Mouse (Mus musculus): ENCODE data around the gene Ddx42. TPM values are rescaled to one million over a fixed set of nuclear protein-coding genes. Genes with fewer than 3 reads are reported as not detected.
A peak's percentile ranks its signal among the peaks of the same experiment; 100 is the strongest.

Ddx42 gene
- polyA plus RNA-seq, 1 experiment from 2014 or later, result 67.9 TPM

- WGBS, result 67% methylated on average over 7 of the region's 7 CpGs
- no peak overlapping the region for H3K4me3 ChIP-seq (ENCODE audit: low read depth, low read length)
- H3K4me2 ChIP-seq (replicated peaks; ENCODE audit: low read depth, low read length), result no peak overlapping the region
- H3K27me3 ChIP-seq (ENCODE audit: control insufficient read depth, insufficient read depth, low read length), result no peaks in the 10 kb centered on the region
- H3K9me3 ChIP-seq (ENCODE audit: control insufficient read depth, low read depth, low read length), result no peaks in the 10 kb centered on the region
- H3K27ac ChIP-seq (ENCODE audit: low read length), result no peak overlapping the region
- ATAC-seq (ENCODE audit: insufficient number of reproducible peaks, insufficient read depth, low FRiP score, low read depth), result no peak
- H3K36me3 ChIP-seq (ENCODE audit: control insufficient read depth, insufficient read depth, low read length), result no peaks in the 10 kb centered on the region; the same call in 1 of the 2 replicates
- H3K9ac ChIP-seq (replicated peaks; ENCODE audit: low read depth, low read length), result no peak overlapping the region
- no peaks in the 10 kb centered on the region for H3K4me1 ChIP-seq (ENCODE audit: control insufficient read depth, insufficient read depth, low read length)
Measured at GRCm38 (mm10) chr11:106179711-106180448, 36.8 kb upstream of the Ddx42 start.

DNA sequence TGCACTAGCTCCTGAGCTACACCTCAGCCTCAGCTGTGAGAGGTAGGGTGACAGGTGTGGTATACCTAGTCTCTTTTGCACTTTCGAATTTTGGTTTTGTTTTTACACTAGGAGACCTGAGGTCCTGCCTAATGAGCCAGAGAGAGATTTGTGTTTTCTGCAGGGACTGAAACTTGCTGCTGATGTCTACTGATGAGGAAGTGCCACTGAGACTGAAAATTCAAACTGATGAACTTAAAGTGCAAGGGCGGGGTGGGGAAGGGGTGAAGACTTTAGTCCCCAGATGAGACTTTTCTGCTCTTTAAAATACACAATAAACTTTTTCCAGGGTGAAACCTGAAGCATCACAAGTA, 36.3 kb upstream of the Ddx42 start:
- Histone ChIP-seq H3K9ac (replicated peaks; ENCODE audit: low read depth, low read length) (no peak overlapping the region), H3K4me1 (ENCODE audit: control insufficient read depth, insufficient read depth, low read length) (no peaks in the 10 kb centered on the region), H3K36me3 (ENCODE audit: control insufficient read depth, insufficient read depth, low read length) (no peaks in the 10 kb centered on the region; the same call in 1 of the 2 replicates), H3K4me3 (ENCODE audit: low read depth, low read length) (no peak overlapping the region), H3K27ac (ENCODE audit: low read length) (no peak overlapping the region), H3K9me3 (ENCODE audit: control insufficient read depth, low read depth, low read length) (no peaks in the 10 kb centered on the region), H3K4me2 (replicated peaks; ENCODE audit: low read depth, low read length) (no peak overlapping the region), H3K27me3 (ENCODE audit: control insufficient read depth, insufficient read depth, low read length) (no peaks in the 10 kb centered on the region)
- WGBS, result 85% methylated on average over 2 of the region's 2 CpGs
- ATAC-seq (ENCODE audit: insufficient number of reproducible peaks, insufficient read depth, low FRiP score, low read depth), result no peak

DNA sequence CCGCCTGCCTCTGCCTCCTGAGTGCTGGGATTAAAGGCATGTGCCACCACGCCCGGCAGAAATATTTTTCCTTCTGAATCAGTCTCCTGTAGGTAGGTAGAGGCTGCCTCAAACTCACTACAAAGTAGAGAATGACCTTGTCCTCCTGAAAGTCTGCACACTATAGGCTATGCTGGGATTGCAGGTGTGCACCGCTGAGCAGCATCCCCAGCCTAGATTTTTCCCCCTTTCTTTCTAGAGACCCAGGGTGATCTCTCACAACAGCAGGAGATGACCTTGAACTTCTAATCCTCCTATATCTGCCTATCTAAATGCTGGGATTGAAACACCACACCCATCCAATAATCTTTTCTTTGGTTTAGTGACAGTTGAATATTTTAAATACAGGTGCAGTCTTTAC, 29.4 kb upstream of the Ddx42 start:
- ATAC-seq (ENCODE audit: insufficient number of reproducible peaks, insufficient read depth, low FRiP score, low read depth), result no peak
- H3K4me1 ChIP-seq (ENCODE audit: control insufficient read depth, insufficient read depth, low read length), result no peaks in the 10 kb centered on the region
- no peaks in the 10 kb centered on the region; the same call in 1 of the 2 replicates for H3K36me3 ChIP-seq (ENCODE audit: control insufficient read depth, insufficient read depth, low read length)
- H3K4me3 ChIP-seq (ENCODE audit: low read depth, low read length), result no peak overlapping the region
- no peak overlapping the region for H3K27ac ChIP-seq (ENCODE audit: low read length)
- H3K27me3 ChIP-seq (ENCODE audit: control insufficient read depth, insufficient read depth, low read length), result no peaks in the 10 kb centered on the region
- 92% methylated on average over 4 of the region's 4 CpGs for WGBS
- H3K9ac ChIP-seq (replicated peaks; ENCODE audit: low read depth, low read length), result no peak overlapping the region
- H3K4me2 ChIP-seq (replicated peaks; ENCODE audit: low read depth, low read length), result no peak overlapping the region
- no peaks in the 10 kb centered on the region for H3K9me3 ChIP-seq (ENCODE audit: control insufficient read depth, low read depth, low read length)

- no peak for ATAC-seq (ENCODE audit: insufficient number of reproducible peaks, insufficient read depth, low FRiP score, low read depth)
Measured at GRCm38 (mm10) chr11:106191716-106192115, 25.0 kb upstream of the Ddx42 start.

DNA sequence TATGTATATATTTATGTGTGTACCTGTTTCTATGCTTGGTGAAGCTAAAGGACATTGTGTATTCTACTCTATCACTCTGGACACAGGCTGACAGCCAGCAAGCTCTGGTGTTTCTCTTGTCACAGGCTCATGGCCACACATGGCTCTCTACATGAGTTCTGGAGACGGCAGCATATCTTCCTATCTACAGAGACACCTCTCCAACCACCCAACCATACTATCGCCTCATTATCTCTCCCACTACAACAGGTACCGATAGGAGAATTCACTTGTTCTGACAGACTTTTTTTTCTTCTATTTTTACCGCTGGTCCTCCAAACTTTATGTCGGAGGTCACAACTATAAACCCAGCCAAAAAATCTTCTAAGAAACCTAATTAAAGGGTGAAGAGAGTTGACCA, 24.5 kb upstream of the Ddx42 start:
- ATAC-seq (ENCODE audit: insufficient number of reproducible peaks, insufficient read depth, low FRiP score, low read depth), result no peak
- peak overlapping the region; percentile 65 for H3K4me3 ChIP-seq (ENCODE audit: low read depth, low read length)
- peak overlapping the region; percentile 65 for H3K4me2 ChIP-seq (replicated peaks; ENCODE audit: low read depth, low read length)
- H3K36me3 ChIP-seq (ENCODE audit: control insufficient read depth, insufficient read depth, low read length), result peaks cover 4% of the 10 kb centered on the region; the same call in 1 of the 2 replicates
- H3K9me3 ChIP-seq (ENCODE audit: control insufficient read depth, low read depth, low read length), result no peaks in the 10 kb centered on the region
- H3K27ac ChIP-seq (ENCODE audit: low read length), result no peak overlapping the region
- no peak overlapping the region for H3K9ac ChIP-seq (replicated peaks; ENCODE audit: low read depth, low read length)
- 85% methylated on average over 5 of the region's 5 CpGs for WGBS
- H3K27me3 ChIP-seq (ENCODE audit: control insufficient read depth, insufficient read depth, low read length), result no peaks in the 10 kb centered on the region
- peaks cover 3% of the 10 kb centered on the region; the same call in 1 of the 2 replicates for H3K4me1 ChIP-seq (ENCODE audit: control insufficient read depth, insufficient read depth, low read length)

More at GRCm38 (mm10) chr11:106191716-106192115, 25.0 kb upstream of the Ddx42 start:
- H3K9me3 ChIP-seq (ENCODE audit: control insufficient read depth, low read depth, low read length), result no peaks in the 10 kb centered on the region
- no peak overlapping the region for H3K27ac ChIP-seq (ENCODE audit: low read length)
- H3K4me2 ChIP-seq (replicated peaks; ENCODE audit: low read depth, low read length), result no peak overlapping the region
- H3K9ac ChIP-seq (replicated peaks; ENCODE audit: low read depth, low read length), result no peak overlapping the region
- 95% methylated on average over 3 of the region's 3 CpGs for WGBS
- peaks cover under 1% of the 10 kb centered on the region; the same call in 1 of the 2 replicates for H3K36me3 ChIP-seq (ENCODE audit: control insufficient read depth, insufficient read depth, low read length)
- H3K4me1 ChIP-seq (ENCODE audit: control insufficient read depth, insufficient read depth, low read length), result peaks cover 3% of the 10 kb centered on the region; the same call in 1 of the 2 replicates
- no peaks in the 10 kb centered on the region for H3K27me3 ChIP-seq (ENCODE audit: control insufficient read depth, insufficient read depth, low read length)
- H3K4me3 ChIP-seq (ENCODE audit: low read depth, low read length), result no peak overlapping the region

DNA sequence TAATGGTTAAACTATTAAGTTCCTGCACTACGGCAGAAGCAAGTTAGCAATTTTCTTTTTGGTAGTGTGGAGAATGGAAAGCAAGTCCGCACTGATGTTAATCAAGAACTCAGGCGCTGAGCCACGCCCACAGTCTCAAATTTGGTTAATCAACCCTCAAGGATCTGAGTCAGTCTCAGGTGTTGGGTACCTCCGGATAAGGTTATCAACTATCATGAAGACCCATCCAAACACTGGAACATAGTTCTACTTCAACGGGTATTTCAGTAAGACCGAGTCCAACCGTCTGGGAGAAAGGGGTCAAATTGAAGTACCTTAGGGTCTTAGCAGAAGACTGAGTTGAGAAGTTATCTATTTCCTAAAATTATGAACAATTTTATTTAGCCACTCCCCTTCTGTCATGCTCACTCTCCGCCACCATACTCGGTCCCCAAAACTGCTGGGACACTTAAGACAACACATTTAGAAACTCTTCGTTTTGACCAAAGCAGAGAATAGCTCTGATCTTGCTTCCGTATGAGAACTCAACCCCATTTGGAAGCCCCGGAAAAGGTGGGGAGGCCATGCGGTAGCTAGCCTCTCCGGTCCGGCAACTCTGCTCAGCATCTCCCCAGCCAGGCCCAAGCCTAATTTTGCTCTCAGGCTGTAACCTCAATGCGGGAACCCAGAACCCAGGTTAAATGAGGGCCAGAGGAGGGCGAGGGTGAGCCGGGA, 23.9 kb upstream of the Ddx42 start:
- Histone ChIP-seq H3K4me1 (ENCODE audit: control insufficient read depth, insufficient read depth, low read length) (peaks cover 3% of the 10 kb centered on the region; the same call in 1 of the 2 replicates), H3K4me3 (ENCODE audit: low read depth, low read length) (peak overlapping the region; percentile 65), H3K9ac (replicated peaks; ENCODE audit: low read depth, low read length) (peak overlapping the region; percentile 63), H3K9me3 (ENCODE audit: control insufficient read depth, low read depth, low read length) (no peaks in the 10 kb centered on the region), H3K4me2 (replicated peaks; ENCODE audit: low read depth, low read length) (peak overlapping the region; percentile 65), H3K36me3 (ENCODE audit: control insufficient read depth, insufficient read depth, low read length) (peaks cover 8% of the 10 kb centered on the region; the same call in 1 of the 2 replicates), H3K27ac (ENCODE audit: low read length) (peak overlapping the region; percentile 75), H3K27me3 (ENCODE audit: control insufficient read depth, insufficient read depth, low read length) (no peaks in the 10 kb centered on the region)
- ATAC-seq (ENCODE audit: insufficient number of reproducible peaks, insufficient read depth, low FRiP score, low read depth), result peak; percentile 59; the same call in 1 of the 2 replicates
- WGBS, result 8% methylated on average over 19 of the region's 19 CpGs

DNA sequence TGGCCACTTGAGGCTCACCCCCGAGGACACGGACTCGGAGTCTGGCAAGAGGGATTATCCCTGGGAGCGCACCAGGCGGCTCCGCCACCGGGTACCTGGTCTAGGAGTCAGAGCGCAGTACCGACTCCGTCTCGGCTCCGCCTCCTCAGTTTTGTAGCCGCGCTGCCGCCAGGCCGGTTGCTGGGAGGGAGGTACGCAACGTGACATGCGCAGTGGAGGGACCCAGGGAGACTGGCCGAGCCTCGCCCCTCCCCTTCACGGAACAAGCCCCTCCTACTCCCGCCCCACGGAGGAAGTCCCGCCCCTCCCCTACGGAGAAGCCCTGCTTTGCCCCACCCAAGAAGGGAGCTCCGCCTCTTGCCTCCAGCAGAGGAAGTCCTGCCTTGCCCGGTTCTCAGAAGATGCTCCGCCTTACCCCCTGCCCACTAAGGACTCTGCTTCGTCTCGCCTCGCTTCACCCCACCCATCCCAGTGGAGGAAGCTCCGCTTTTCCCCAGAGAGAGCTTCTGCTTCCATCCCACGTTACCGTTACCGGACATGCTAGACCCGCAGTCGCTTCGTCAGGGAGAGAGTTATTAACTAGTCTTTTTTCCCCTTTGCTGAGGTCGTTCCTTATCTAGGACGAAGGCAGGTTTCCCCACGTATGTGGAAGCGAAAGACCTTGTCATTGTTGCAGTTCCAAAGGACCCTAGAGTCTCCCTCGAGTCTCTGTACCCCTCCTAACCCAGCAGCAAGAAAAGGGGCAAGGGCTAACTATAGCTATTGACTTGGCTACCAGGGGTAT, 23.2 kb upstream of the Ddx42 start:
- Histone ChIP-seq H3K27me3 (ENCODE audit: control insufficient read depth, insufficient read depth, low read length) (no peaks in the 10 kb centered on the region), H3K27ac (ENCODE audit: low read length) (peak overlapping the region; percentile 84), H3K9me3 (ENCODE audit: control insufficient read depth, low read depth, low read length) (no peaks in the 10 kb centered on the region), H3K4me3 (ENCODE audit: low read depth, low read length) (peak overlapping the region; percentile 65), H3K4me1 (ENCODE audit: control insufficient read depth, insufficient read depth, low read length) (peaks cover 3% of the 10 kb centered on the region; the same call in 1 of the 2 replicates), H3K36me3 (ENCODE audit: control insufficient read depth, insufficient read depth, low read length) (peaks cover 15% of the 10 kb centered on the region), H3K9ac (replicated peaks; ENCODE audit: low read depth, low read length) (peak overlapping the region; percentile 63), H3K4me2 (replicated peaks; ENCODE audit: low read depth, low read length) (peak overlapping the region; percentile 65)
- under 1% methylated on average over 44 of the region's 44 CpGs for WGBS
- peak; percentile 97 for ATAC-seq (ENCODE audit: insufficient number of reproducible peaks, insufficient read depth, low FRiP score, low read depth)

- Histone ChIP-seq H3K27me3 (ENCODE audit: control insufficient read depth, insufficient read depth, low read length) (no peaks in the 10 kb centered on the region), H3K4me1 (ENCODE audit: control insufficient read depth, insufficient read depth, low read length) (peaks cover 3% of the 10 kb centered on the region; the same call in 1 of the 2 replicates), H3K27ac (ENCODE audit: low read length) (peak overlapping the region; percentile 84), H3K4me2 (replicated peaks; ENCODE audit: low read depth, low read length) (peak overlapping the region; percentile 65), H3K9ac (replicated peaks; ENCODE audit: low read depth, low read length) (peak overlapping the region; percentile 43; the same call in 1 of the 2 replicates), H3K36me3 (ENCODE audit: control insufficient read depth, insufficient read depth, low read length) (peaks cover 15% of the 10 kb centered on the region), H3K9me3 (ENCODE audit: control insufficient read depth, low read depth, low read length) (no peaks in the 10 kb centered on the region), H3K4me3 (ENCODE audit: low read depth, low read length) (peak overlapping the region; percentile 65)
- ATAC-seq (ENCODE audit: insufficient number of reproducible peaks, insufficient read depth, low FRiP score, low read depth), result no peak
- WGBS, result 20% methylated on average over 3 of the region's 3 CpGs
Measured at GRCm38 (mm10) chr11:106194155-106194541, 22.6 kb upstream of the Ddx42 start.
